Mouse (Mus musculus) lung, postnatal 14 days (tissue): ENCODE results near the gene Snx6.
A peak's percentile ranks its signal among the peaks of the same experiment; 100 is the strongest.
"Not testable (repeated sequence)": the region's sequence is repeated elsewhere in the genome, so short reads cannot be mapped to it uniquely, and the experiment has no call there.

Experiments
- DNase-seq: peaks from one replicate; pipeline ENCODE4 v3.0.0; 2021

Gene Snx6

GRCm38 (mm10) chr12:54796516-54797195 lies 1.2 kb upstream of the Snx6 start:
- DNase-seq = no peak

- no peak for DNase-seq
Observed at GRCm38 (mm10) chr12:54794392-54794791, 1.1 kb downstream of the Snx6 start.

GRCm38 (mm10) chr12:54791465-54791864 lies 4.0 kb downstream of the Snx6 start:
- DNase-seq = no peak

GRCm38 (mm10) chr12:54789346-54790143 lies 6.0 kb downstream of the Snx6 start:
- DNase-seq = peak; percentile 31

- no peak for DNase-seq
Observed at GRCm38 (mm10) chr12:54763624-54764023, 31.9 kb downstream of the Snx6 start.

GRCm38 (mm10) chr12:54760676-54761075 lies 34.8 kb downstream of the Snx6 start:
- no peak for DNase-seq

DNA sequence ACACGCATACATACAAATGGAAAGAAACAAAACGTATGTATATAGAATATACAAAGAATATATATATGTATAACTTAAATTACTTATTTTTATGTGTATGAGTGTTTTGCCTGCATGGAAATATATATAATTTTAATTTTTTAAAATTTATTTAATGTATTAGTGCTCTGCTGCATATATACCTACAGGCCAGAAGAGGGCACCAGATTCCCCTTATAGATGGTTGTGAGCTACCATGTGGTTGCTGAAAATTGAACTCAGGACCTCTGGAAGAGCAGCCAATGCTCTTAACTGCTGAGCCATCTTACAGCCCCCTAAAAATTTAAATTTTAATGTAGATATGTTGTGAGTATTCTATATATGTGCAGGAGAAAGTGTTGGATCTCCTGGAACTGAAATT lies 36.7 kb downstream of the Snx6 start:
- DNase-seq = no peak

DNA sequence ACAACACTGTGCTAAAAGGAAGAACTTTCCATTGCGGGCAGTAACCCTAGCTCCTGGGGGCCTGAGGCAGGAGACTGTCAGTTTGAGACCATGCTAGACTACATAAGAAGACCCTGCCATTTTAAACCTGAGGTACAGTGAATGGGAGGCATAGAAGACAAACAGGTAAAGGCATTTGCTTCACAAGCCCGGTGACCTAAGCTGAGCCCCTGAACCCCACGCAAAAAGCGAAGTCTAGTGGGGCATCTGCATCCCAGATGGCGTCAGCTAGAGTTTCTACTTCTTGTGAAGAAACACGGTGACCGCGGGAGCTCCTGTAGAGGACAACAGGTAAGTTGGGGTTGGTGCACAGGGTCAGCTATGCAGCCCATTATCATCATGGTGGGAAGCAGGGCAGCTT lies 46.9 kb downstream of the Snx6 start:
- no peak for DNase-seq

GRCm38 (mm10) chr12:54738661-54739243 lies 56.8 kb downstream of the Snx6 start:
- DNase-seq = not testable (repeated sequence)

DNA sequence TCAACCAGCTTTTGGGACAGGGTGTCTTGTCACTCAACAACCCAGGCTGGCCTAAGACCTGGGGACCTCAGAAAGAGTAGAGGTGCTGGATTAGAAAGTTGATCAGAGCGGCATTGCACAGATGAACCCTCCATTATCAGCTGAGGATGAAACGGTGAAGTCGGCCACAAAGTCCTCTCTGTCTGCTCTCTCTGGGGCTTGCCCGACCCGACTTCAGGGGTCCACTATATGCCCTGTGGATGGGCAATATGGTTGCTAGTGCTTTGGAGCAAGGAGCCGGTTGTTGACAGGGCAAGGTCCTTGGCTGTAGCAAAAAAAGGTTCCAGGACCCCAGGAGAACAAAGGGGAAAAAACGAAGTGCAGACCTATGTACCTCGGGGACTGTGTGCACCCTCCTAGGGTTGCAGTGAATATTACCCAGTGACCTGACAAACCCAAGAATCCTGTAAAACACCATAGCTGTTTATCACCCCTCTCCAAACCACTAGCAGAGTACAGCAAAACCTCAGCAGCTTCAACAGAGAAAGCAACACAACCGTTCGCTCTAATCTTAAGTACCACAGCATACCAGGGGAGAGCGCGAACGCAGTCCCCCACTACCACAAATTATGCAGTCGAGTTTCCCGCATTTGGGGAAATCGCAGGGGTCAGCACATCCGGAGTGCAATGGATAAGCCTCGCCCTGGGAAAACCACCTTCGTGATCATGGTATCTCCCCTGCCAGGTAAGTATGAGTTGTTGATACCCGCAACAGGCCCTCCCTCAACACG lies 57.4 kb downstream of the Snx6 start:
- not testable (repeated sequence) for DNase-seq

- DNase-seq = peak; percentile 30
Observed at GRCm38 (mm10) chr12:54734307-54735131, 61.0 kb downstream of the Snx6 start.

DNA sequence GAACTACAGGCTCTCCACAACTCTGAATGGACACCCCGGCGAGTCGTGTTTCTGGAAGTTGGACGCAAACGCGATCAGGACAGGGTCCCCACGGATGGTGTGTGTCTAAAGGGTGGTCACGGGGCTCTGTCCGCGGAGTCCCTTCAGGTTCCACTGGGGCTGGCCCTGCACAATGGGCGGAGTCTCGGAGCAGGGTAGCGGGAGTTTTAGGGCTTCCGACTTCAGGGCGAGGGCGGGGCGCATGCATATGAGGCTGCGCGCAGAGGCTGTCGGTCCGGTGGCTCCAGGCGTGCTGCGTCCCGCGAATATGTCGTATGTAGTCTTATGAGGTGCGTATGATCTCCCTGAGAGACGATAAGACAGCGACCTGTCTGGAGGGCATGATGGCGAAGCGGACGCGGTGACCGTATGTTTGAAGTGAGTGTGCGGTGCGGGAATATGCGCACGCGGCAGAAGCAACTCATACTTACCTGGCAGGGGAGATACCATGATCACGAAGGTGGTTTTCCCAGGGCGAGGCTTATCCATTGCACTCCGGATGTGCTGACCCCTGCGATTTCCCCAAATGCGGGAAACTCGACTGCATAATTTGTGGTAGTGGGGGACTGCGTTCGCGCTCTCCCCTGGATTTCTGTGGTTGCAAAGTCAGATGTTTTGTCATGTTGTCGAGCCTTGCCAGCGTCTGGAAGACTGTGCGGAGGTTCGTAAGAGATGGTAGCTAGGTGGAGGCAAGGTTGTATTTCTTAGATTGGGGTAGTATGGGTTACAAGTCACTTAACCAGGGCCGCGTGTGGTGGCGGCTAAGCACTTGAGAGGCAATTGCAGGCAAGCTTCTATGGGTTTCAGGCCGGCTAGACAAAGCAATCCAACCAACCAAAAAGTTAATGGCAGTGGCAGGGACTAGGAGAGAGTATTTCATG lies 66.1 kb downstream of the Snx6 start:
- not testable (repeated sequence) for DNase-seq

- not testable (repeated sequence) for DNase-seq
Observed at GRCm38 (mm10) chr12:54718871-54719786, 76.4 kb downstream of the Snx6 start.

- not testable (repeated sequence) for DNase-seq
Observed at GRCm38 (mm10) chr12:54717516-54717915, 78.0 kb downstream of the Snx6 start.

DNA sequence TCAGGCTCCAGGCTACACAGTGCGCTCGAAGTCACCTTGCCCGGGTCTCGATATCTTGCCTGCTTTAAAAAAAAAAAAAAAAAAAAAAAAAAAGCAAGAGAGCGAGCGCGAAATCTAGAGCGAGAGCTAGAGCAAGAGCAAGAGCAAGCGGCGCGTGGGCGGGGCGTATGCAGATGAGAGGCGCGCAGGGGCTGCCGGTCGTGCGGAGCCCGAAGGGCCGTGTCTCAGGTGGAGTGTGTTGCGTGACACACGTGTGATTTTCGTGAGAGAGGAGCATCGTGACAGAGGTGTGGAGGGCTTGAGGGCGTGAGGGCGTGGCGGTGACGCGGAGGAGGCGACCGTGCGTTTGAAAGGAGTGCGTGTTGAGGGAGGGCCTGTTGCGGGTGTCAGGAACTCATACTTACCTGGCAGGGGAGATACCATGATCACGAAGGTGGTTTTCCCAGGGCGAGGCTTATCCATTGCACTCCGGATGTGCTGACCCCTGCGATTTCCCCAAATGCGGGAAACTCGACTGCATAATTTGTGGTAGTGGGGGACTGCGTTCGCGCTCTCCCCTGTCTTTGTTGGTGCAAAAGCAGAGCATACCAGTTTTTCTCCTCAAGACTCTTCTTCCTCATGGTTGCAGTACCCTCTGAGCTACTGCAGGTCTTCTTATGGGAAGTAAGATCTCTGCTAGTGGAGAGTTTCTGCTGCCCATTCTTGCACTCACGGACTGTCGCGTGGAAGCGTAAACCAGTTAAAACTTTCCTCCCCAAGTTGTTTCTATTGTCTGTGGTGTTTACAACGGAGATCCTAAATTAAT lies 81.5 kb downstream of the Snx6 start:
- peak; percentile 59 for DNase-seq

DNA sequence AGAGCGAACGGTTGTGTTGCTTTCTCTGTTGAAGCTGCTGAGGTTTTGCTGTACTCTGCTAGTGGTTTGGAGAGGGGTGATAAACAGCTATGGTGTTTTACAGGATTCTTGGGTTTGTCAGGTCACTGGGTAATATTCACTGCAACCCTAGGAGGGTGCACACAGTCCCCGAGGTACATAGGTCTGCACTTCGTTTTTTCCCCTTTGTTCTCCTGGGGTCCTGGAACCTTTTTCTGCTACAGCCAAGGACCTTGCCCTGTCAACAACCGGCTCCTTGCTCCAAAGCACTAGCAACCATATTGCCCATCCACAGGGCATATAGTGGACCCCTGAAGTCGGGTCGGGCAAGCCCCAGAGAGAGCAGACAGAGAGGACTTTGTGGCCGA lies 85.0 kb downstream of the Snx6 start:
- not testable (repeated sequence) for DNase-seq

DNA sequence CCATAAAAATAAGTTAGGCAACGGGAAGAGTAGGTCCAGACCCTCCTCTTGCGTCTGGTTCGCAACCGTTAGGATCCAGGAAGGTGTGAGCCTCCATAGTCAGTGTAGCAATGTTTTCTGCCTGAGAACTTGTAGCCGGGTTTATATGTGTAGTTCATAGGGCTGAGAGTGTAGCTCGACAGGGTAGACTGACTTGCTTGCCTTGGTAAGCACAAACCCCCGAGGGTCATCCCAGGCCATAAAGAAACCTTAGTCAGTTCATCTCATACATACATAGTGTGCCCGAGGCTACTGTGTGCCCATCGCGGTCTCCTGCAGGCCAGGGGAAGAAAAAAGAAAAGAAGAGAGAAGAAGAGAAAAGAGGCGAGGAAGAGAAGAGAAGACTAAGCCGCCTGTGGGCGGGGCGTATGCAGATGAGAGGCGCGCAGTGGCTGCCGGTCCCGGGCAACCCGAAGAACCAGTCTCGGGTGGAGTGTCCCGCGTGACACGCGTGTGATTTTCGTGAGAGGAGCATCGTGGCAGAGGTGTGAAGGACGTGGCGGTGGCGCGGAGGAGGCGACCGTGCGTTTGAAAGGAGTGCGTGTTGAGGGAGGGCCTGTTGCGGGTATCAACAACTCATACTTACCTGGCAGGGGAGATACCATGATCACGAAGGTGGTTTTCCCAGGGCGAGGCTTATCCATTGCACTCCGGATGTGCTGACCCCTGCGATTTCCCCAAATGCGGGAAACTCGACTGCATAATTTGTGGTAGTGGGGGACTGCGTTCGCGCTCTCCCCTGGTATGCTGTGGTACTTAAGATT lies 85.6 kb downstream of the Snx6 start:
- not testable (repeated sequence) for DNase-seq

DNA sequence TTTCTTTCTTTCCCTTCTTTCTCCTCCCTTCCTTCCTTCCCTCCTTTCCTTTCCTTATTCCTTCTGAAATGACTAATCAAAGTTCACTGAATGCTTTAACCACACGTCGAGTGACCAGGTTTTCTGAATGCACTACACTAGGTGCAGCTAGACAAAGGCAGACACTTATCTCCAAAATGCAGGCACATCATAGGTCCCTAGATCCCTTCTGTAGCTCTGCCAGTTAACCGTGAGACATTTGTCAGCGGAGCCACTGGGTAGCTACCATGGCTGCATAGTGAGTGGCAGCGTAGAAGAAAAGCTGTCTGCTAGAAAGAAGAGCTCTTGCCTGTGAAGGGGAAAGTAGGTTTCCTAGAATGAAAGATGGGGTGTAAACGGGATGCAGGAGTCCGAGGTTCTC lies 96.1 kb downstream of the Snx6 start:
- DNase-seq = no peak
